Mouse (Mus musculus) cerebellum, postnatal 10 days (tissue): ENCODE results near the gene Fam166b.

Experiments used
- DNase-seq, 2 experiments: peaks; one replicate each; pipeline ENCODE4 v3.0.0; 2021; ENCODE audit warnings: mixed read lengths in 2 of 2

The Fam166b gene

GRCm38 (mm10) chr4:43428946-43429345 lies at the start of gene Fam166b:
Gene Fam166b (minus strand): TSS chr4:43429134.
- peak; percentile 44 to 57 for DNase-seq

- no peak for DNase-seq
Observed at GRCm38 (mm10) chr4:43478534-43478858, 49.6 kb upstream of the Fam166b start.

- DNase-seq = peak; percentile 89 to 92
Observed at GRCm38 (mm10) chr4:43477857-43478533, 49.1 kb upstream of the Fam166b start.

GRCm38 (mm10) chr4:43476604-43477003 lies 47.7 kb upstream of the Fam166b start:
- no peak for DNase-seq

GRCm38 (mm10) chr4:43473636-43474035 lies 44.7 kb upstream of the Fam166b start:
- no peak for DNase-seq

- DNase-seq = no peak
Observed at GRCm38 (mm10) chr4:43470301-43470700, 41.4 kb upstream of the Fam166b start.

GRCm38 (mm10) chr4:43466872-43467271 lies 37.9 kb upstream of the Fam166b start:
- DNase-seq = no peak

- no peak for DNase-seq
Observed at GRCm38 (mm10) chr4:43465935-43466334, 37.0 kb upstream of the Fam166b start.

GRCm38 (mm10) chr4:43463102-43463501 lies 34.2 kb upstream of the Fam166b start:
- DNase-seq = no peak

GRCm38 (mm10) chr4:43457124-43457523 lies 28.2 kb upstream of the Fam166b start:
- no peak for DNase-seq

GRCm38 (mm10) chr4:43456470-43456869 lies 27.5 kb upstream of the Fam166b start:
- DNase-seq = no peak

- DNase-seq = peak; percentile 46 to 56
Observed at GRCm38 (mm10) chr4:43454041-43454836, 25.3 kb upstream of the Fam166b start, which contains the start of gene Cd72. Gene Cd72 (minus strand): TSS chr4:43454628.

- no peak for DNase-seq
Observed at GRCm38 (mm10) chr4:43453413-43453812, 24.5 kb upstream of the Fam166b start.

GRCm38 (mm10) chr4:43452315-43452714 lies 23.4 kb upstream of the Fam166b start:
- no peak for DNase-seq

GRCm38 (mm10) chr4:43448554-43448953 lies 19.6 kb upstream of the Fam166b start:
- DNase-seq = peak; percentile 68 to 70

- peak; percentile 39 to 59 for DNase-seq
Observed at GRCm38 (mm10) chr4:43447251-43447650, 18.3 kb upstream of the Fam166b start.

- peak; percentile 58 to 62 for DNase-seq
Observed at GRCm38 (mm10) chr4:43443511-43443910, 14.6 kb upstream of the Fam166b start.

- peak; percentile 79 to 84 for DNase-seq
Observed at GRCm38 (mm10) chr4:43442456-43443361, 13.8 kb upstream of the Fam166b start.

- DNase-seq = peak; percentile 100
Observed at GRCm38 (mm10) chr4:43442044-43442443, 13.1 kb upstream of the Fam166b start.

- no peak for DNase-seq
Observed at GRCm38 (mm10) chr4:43441639-43442038, 12.7 kb upstream of the Fam166b start, which contains the start of gene Tesk1. Gene Tesk1 (plus strand): TSS chr4:43441939.

- DNase-seq = no peak
Observed at GRCm38 (mm10) chr4:43432832-43433231, 3.9 kb upstream of the Fam166b start.

- DNase-seq = peak; percentile 93 to 96
Observed at GRCm38 (mm10) chr4:43431690-43432089, 2.8 kb upstream of the Fam166b start.
